Mouse (Mus musculus) midbrain, embryonic 13.5 days (tissue): ENCODE data around the gene Kif5a. TPM values are rescaled to one million over a fixed set of nuclear protein-coding genes. Genes with fewer than 3 reads are reported as not detected.

Source experiments
- ATAC-seq: fragments of 200-750 bp; cut with Nextera tagmentation; 2 replicates; pipeline ENCODE4 v1.8.0; 2017; ENCODE audit warnings: mild to moderate bottlenecking, moderate TSS enrichment, moderate library complexity
- H3K27ac ChIP-seq: fragments of 300-500 bp; sonication (generic); 2 replicates; pipeline ENCODE4 v1.5.1; 2015; ENCODE audit warnings: inconsistent platforms, mild to moderate bottlenecking, moderate library complexity
- H3K27me3 ChIP-seq: fragments of 300-500 bp; sonication (generic); 2 replicates; pipeline ENCODE4 v1.6.1; 2015; ENCODE audit warnings: mild to moderate bottlenecking, inconsistent platforms
- H3K36me3 ChIP-seq: fragments of 300-500 bp; sonication (generic); 2 replicates; pipeline ENCODE4 v1.6.1; 2015; ENCODE audit warnings: mild to moderate bottlenecking, inconsistent platforms
- H3K4me1 ChIP-seq: fragments of 300-500 bp; sonication (generic); replicated peaks from 2 replicates; pipeline ENCODE4 v1.6.1; 2015; ENCODE audit warnings: inconsistent platforms
- H3K4me2 ChIP-seq: fragments of 300-500 bp; sonication (generic); replicated peaks from 2 replicates; pipeline ENCODE4 v1.6.1; 2015; ENCODE audit warnings: moderate library complexity, mild to moderate bottlenecking, inconsistent platforms
- H3K4me3 ChIP-seq: fragments of 300-500 bp; sonication (generic); replicated peaks from 2 replicates; pipeline ENCODE4 v1.5.1; 2015; ENCODE audit warnings: mild to moderate bottlenecking, inconsistent platforms
- H3K9ac ChIP-seq: fragments of 300-500 bp; sonication (generic); replicated peaks from 2 replicates; pipeline ENCODE4 v1.6.1; 2015; ENCODE audit warnings: mild to moderate bottlenecking, inconsistent platforms
- H3K9me3 ChIP-seq: fragments of 300-500 bp; sonication (generic); 2 replicates; pipeline ENCODE4 v1.6.1; 2016; ENCODE audit warnings: mild to moderate bottlenecking, inconsistent platforms
- WGBS: fragments of 180-500 bp; shearing (Covaris S2); methylation state at CpG from one replicate; pipeline ENCODE4 v1.1.7; 2015; 5-methylcytosine and 5-hydroxymethylcytosine counted together
- polyA plus RNA-seq: library from polyadenylated mRNA; unstranded; fragments of >200 nt; fragmentation: Nextera tagmentation; extraction: Ambion mirVana; gene quantifications from 2 replicates; pipeline ENCODE4 v1.2.1, GENCODE M21; 2015

Gene Kif5a
- polyA plus RNA-seq, 1 experiment from 2014 or later, result 73.0 TPM

DNA sequence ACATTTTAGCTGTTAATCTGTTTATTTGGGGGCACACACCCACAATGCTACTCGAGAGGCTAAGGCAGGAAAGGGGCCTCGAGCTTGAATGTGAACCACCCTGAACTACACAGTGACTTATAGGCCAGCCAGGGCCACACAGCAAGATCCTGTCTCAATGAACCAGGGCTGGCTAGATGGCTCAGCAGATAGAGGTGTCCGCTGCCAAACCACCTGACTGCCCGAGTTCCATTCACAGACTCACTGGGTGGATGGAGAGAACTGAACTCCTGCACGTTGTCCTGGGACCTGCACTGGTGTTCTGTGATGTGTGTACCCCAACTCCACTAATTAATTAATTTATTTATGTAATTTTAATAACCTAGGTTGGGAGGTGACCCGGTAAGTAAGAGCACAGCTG lies 5.4 kb downstream of the Kif5a start:
- Histone ChIP-seq H3K9ac (no peak overlapping the region), H3K27me3 (no peaks in the 10 kb centered on the region), H3K27ac (no peak overlapping the region), H3K4me2 (peak overlapping the region; percentile 62; the same call in 1 of the 2 replicates), H3K4me1 (peaks cover 55% of the 10 kb centered on the region), H3K9me3 (no peaks in the 10 kb centered on the region), H3K36me3 (peaks cover 18% of the 10 kb centered on the region), H3K4me3 (no peak overlapping the region)
- ATAC-seq, result no peak
- WGBS, result 80% methylated on average over 6 of the region's 6 CpGs

DNA sequence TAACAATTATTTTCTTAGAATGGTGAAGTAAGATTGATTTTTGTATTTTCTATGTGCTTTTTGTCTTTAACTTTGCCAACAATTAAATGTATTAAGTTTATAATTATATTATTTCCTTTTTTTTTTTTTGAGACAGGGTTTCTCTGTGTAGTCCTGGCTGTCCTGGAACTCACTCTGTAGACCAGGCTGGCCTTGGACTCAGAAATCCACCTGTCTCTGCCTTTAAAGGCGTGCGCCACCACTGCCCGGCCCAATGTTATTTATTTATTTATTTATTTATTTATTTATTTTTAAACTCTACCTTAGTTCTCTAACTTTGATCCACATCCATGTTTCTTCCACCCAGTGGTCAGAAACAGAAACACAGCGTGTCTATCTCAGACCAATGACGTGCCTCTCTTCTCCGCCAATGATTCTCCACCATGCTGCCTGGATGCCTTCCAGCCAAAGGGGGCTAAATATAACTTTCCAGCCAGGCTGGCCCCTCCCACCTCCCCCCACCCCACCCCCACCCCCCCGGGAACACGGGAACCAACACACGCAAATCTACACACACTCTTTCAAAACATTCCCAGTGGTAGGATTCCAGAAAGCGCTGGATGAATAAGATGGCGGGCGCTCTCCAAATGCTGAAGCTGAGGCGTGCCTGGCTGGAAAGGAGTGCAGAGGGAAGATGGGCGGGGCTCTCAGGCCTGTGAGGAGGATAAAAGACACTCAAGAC lies 7.4 kb downstream of the Kif5a start:
- peaks cover 27% of the 10 kb centered on the region for H3K36me3 ChIP-seq
- H3K27me3 ChIP-seq, result no peaks in the 10 kb centered on the region
- H3K4me3 ChIP-seq, result no peak overlapping the region
- peak overlapping the region; percentile 33 for H3K4me2 ChIP-seq
- H3K4me1 ChIP-seq, result peaks cover 45% of the 10 kb centered on the region
- H3K9me3 ChIP-seq, result no peaks in the 10 kb centered on the region
- peak; percentile 55 for ATAC-seq
- H3K27ac ChIP-seq, result peak overlapping the region; percentile 39; the same call in 1 of the 2 replicates
- H3K9ac ChIP-seq, result no peak overlapping the region
- WGBS, result 23% methylated on average over 14 of the region's 14 CpGs

DNA sequence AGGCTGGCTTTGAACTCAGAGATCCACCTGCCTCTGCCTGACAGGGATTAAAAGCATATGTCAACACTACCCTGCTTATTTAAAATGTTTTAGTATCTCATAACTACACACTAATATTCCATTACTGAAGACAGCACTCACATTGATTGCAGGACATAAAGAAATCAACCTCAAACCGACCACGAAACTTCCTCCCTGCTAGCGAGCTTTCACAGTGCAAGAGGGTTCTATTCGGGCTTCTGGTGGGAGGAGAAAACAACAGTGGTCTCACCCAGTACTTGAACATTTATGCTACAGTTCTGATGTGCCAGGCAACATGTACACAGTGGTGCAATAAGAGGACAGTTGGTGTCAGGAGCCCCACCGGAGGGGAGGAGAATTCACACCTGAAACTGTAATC lies 12.3 kb downstream of the Kif5a start:
- no peak overlapping the region for H3K4me2 ChIP-seq
- H3K9me3 ChIP-seq, result no peaks in the 10 kb centered on the region
- 91% methylated on average over 5 of the region's 5 CpGs for WGBS

GRCm38 (mm10) chr10:127238241-127238824 lies 24.8 kb downstream of the Kif5a start:
- Histone ChIP-seq H3K27me3 (no peaks in the 10 kb centered on the region), H3K9me3 (no peaks in the 10 kb centered on the region), H3K27ac (no peak overlapping the region), H3K4me2 (no peak overlapping the region), H3K36me3 (peaks cover 93% of the 10 kb centered on the region), H3K4me1 (no peaks in the 10 kb centered on the region), H3K9ac (no peak overlapping the region), H3K4me3 (no peak overlapping the region)
- no peak for ATAC-seq
- 73% methylated on average over 18 of the region's 18 CpGs for WGBS

More for the DNA sequence above, 12.3 kb downstream of the Kif5a start:
- Histone ChIP-seq H3K4me1 (0 out of 2 replicates have a peak, but pooled peaks cover 2% of the 10 kb centered on the region), H3K27me3 (no peaks in the 10 kb centered on the region), H3K27ac (no peak overlapping the region), H3K36me3 (peaks cover 38% of the 10 kb centered on the region), H3K4me3 (no peak overlapping the region), H3K9ac (no peak overlapping the region)
- no peak for ATAC-seq

DNA sequence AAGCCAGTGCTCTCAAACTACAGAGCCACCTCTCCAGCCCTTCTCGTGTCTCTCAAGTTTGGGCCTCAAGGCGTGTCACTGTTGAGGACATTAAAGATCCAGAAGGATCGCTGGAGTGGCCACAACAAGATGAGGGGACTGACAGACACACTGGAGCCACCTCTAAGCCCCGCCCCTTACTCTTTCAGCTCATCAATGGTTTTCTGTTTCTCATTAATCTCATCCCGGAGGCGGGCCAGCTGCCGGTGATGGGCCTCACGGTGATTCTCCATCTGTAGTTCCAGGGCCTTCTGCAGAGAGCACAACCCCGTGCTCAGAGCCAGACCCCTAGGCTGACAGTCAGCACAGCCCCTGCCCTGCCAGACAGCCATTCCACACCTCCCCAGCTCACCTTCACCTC lies 26.6 kb downstream of the Kif5a start:
- Histone ChIP-seq H3K9ac (no peak overlapping the region), H3K4me2 (no peak overlapping the region), H3K4me1 (no peaks in the 10 kb centered on the region), H3K36me3 (peaks cover 93% of the 10 kb centered on the region), H3K27me3 (no peaks in the 10 kb centered on the region), H3K9me3 (no peaks in the 10 kb centered on the region), H3K4me3 (no peak overlapping the region), H3K27ac (no peak overlapping the region)
- 0 out of 2 replicates have a peak, but pooled peaks have one; percentile 14 for ATAC-seq
- 46% methylated on average over 9 of the region's 9 CpGs for WGBS

DNA sequence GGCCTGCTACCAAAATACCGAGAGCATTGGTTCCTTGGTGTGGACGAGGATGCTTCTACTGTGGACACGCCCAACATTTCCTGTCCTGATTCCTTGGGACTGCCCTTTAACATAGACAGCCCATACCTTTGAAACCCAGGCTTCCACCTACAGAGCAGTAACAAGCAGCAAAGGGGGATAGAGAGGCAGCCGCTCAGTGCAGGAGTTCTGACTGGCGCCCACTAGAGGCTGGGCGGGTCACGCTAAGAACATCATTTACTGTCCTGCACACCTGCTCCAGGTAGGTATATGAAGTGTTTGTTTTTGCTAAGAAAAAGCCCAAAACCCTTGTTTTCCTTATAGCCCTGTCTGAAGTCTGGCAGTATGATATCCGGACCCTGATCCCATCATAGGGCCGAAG lies 30.0 kb downstream of the Kif5a start:
- no peaks in the 10 kb centered on the region for H3K4me1 ChIP-seq
- H3K9ac ChIP-seq, result no peak overlapping the region
- H3K4me3 ChIP-seq, result no peak overlapping the region
- no peaks in the 10 kb centered on the region for H3K27me3 ChIP-seq
- H3K36me3 ChIP-seq, result peaks cover 85% of the 10 kb centered on the region
- no peak overlapping the region for H3K4me2 ChIP-seq
- no peak for ATAC-seq
- no peak overlapping the region for H3K27ac ChIP-seq
- H3K9me3 ChIP-seq, result no peaks in the 10 kb centered on the region
- 82% methylated on average over 9 of the region's 9 CpGs for WGBS

DNA sequence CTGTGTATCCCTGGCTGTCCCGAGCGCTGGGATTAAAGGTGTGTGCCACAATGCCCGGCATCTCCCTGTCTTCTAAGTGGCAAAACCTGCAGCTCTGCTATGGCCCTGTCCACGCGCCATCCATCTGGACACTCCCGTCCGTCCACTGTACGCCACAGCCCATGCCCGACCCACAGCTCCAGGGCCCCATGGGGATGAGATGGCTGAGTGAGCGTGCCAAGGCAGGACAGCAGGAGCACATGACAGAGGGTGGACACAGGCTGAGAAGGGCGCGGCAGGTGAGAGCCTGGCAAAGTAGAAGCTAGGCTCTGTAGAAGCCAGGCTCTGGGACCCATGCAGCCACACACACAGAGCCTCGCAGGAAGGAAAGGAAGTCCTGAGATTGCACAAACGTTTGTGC lies 31.4 kb downstream of the Kif5a start:
- no peak overlapping the region for H3K4me3 ChIP-seq
- 85% methylated on average over 14 of the region's 14 CpGs for WGBS
- no peak overlapping the region for H3K27ac ChIP-seq
- H3K27me3 ChIP-seq, result peaks cover 5% of the 10 kb centered on the region; the same call in 1 of the 2 replicates
- H3K4me1 ChIP-seq, result no peaks in the 10 kb centered on the region
- no peak overlapping the region for H3K4me2 ChIP-seq
- no peak for ATAC-seq
- H3K9ac ChIP-seq, result no peak overlapping the region
- peaks cover 84% of the 10 kb centered on the region for H3K36me3 ChIP-seq
- no peaks in the 10 kb centered on the region for H3K9me3 ChIP-seq

- peaks cover 79% of the 10 kb centered on the region for H3K36me3 ChIP-seq
- no peak for ATAC-seq
- no peak overlapping the region for H3K27ac ChIP-seq
- H3K9me3 ChIP-seq, result no peaks in the 10 kb centered on the region
- H3K27me3 ChIP-seq, result peaks cover 5% of the 10 kb centered on the region; the same call in 1 of the 2 replicates
- H3K4me3 ChIP-seq, result no peak overlapping the region
- no peaks in the 10 kb centered on the region for H3K4me1 ChIP-seq
- no peak overlapping the region for H3K9ac ChIP-seq
- no peak overlapping the region for H3K4me2 ChIP-seq
- 90% methylated on average over 12 of the region's 12 CpGs for WGBS
Measured at GRCm38 (mm10) chr10:127230693-127231092, 32.5 kb downstream of the Kif5a start.

- H3K9me3 ChIP-seq, result no peaks in the 10 kb centered on the region
- ATAC-seq, result peak; percentile 22; the same call in 1 of the 2 replicates
- no peak overlapping the region for H3K4me3 ChIP-seq
- no peaks in the 10 kb centered on the region for H3K4me1 ChIP-seq
- peaks cover 69% of the 10 kb centered on the region for H3K36me3 ChIP-seq
- no peak overlapping the region for H3K9ac ChIP-seq
- H3K27ac ChIP-seq, result no peak overlapping the region
- H3K4me2 ChIP-seq, result no peak overlapping the region
- H3K27me3 ChIP-seq, result peaks cover 5% of the 10 kb centered on the region; the same call in 1 of the 2 replicates
- WGBS, result 27% methylated on average over 4 of the region's 4 CpGs
Measured at GRCm38 (mm10) chr10:127228897-127229296, 34.3 kb downstream of the Kif5a start.

DNA sequence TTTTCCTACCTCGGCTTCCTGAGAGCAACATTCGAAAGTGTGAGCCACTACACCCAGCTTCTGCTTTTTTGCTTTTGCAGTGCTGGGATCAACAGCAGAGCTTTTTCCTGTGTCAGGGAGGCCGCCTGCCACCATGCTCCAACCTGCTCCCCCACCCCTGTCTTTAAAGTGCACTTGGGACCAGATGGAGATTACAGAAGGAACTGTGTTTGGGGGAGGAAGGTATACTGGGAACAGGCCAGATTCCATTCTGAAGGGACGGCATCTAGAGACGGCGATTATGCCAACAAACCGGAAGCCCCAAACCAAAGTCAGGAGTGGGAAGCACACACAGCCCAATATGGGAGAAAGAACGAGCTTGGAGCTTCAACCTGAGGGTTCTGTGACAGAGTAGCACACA lies 36.0 kb downstream of the Kif5a start:
- Histone ChIP-seq H3K9me3 (no peaks in the 10 kb centered on the region), H3K9ac (no peak overlapping the region), H3K27ac (no peak overlapping the region), H3K4me2 (no peak overlapping the region), H3K4me1 (no peaks in the 10 kb centered on the region), H3K36me3 (peaks cover 52% of the 10 kb centered on the region), H3K4me3 (no peak overlapping the region), H3K27me3 (peaks cover 5% of the 10 kb centered on the region; the same call in 1 of the 2 replicates)
- ATAC-seq, result no peak
- WGBS, result 90% methylated on average over 8 of the region's 8 CpGs

DNA sequence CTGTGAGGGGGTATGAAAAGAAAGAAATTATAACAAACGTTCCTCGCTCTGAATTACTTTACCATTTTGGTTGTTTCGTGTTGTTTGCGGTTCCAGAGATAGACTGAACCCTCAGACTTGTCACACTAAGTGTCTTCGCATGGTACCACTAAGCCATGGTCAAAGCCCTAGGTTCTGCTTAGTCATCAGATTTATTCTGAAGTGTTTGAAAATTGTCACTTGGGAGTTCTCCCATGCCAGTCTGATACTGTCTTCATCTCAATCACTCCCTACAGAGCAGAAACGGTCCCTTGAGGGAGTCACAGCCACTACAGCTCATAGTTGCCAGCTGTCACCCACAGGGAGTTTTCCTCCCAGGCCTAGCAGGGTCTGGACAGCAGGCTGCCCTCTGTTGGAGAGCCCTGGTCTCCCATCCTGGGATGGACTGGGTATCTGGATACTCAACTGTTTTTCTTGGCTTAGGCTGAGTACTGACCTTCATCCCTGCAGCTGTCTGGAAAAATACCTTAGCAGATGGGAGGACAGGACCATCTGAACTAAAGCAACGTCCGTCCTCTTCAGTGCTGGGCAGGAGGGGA lies 36.7 kb downstream of the Kif5a start:
- ATAC-seq, result no peak
- 77% methylated on average over 8 of the region's 8 CpGs for WGBS

DNA sequence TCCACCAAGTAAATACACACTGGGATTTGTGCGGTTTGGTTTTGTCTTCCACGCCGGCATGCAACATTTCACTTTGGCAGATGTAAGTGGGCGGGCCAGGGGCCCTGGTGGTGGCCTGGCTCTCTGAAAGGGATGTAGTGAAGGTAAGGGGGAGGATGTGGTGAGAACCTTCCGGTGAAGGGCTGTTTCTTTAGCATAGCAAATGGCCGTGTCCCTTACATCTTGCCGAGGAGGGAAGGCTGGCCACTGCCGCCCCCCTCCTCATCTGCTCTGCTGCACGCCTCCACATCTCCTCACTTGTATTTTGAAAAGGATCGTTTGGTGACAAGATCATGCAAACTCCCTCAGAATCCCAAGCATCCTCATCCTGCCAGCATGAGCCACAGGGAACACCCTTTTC lies 37.4 kb downstream of the Kif5a start:
- 29% methylated on average over 10 of the region's 10 CpGs for WGBS
- Histone ChIP-seq H3K9ac (no peak overlapping the region), H3K27me3 (peaks cover 5% of the 10 kb centered on the region; the same call in 1 of the 2 replicates), H3K4me3 (no peak overlapping the region), H3K9me3 (no peaks in the 10 kb centered on the region), H3K27ac (no peak overlapping the region), H3K36me3 (peaks cover 38% of the 10 kb centered on the region), H3K4me2 (no peak overlapping the region), H3K4me1 (no peaks in the 10 kb centered on the region)
- ATAC-seq, result no peak

More for the DNA sequence above, 36.7 kb downstream of the Kif5a start:
- no peak overlapping the region for H3K9ac ChIP-seq
- no peaks in the 10 kb centered on the region for H3K4me1 ChIP-seq
- H3K27me3 ChIP-seq, result peaks cover 5% of the 10 kb centered on the region; the same call in 1 of the 2 replicates
- no peaks in the 10 kb centered on the region for H3K9me3 ChIP-seq
- peaks cover 45% of the 10 kb centered on the region for H3K36me3 ChIP-seq
- no peak overlapping the region for H3K4me2 ChIP-seq
- H3K4me3 ChIP-seq, result no peak overlapping the region
- no peak overlapping the region for H3K27ac ChIP-seq
